Mouse (Mus musculus): ENCODE measurements around the gene Npr1. TPM values are rescaled to one million over a fixed set of nuclear protein-coding genes. Genes with fewer than 3 reads are reported as not detected.

Gene Npr1
- polyA plus RNA-seq (2012), result 0.04 and 0.05 TPM in 2 replicates

GRCm38 (mm10) chr3:90465686-90466310, at the start of gene Npr1:
TSS of gene Npr1 (minus strand) at chr3:90465866.
- TF ChIP-seq TAL1 (IDR thresholded peaks at IDR 0.05; ENCODE audit: low read length) (no peak), GATA1 (IDR thresholded peaks at IDR 0.05; ENCODE audit: low read length) (no peak)
- Histone ChIP-seq H3K27me3 (ENCODE audit: control insufficient read depth) (peaks cover 82% of the 10 kb centered on the region), H3K4me3 (replicated peaks) (peak within 1 kb of the TSS; percentile 48), H3K36me3 (ENCODE audit: control insufficient read depth) (no peaks in the 10 kb centered on the region), H3K4me1 (ENCODE audit: control insufficient read depth) (peaks cover 13% of the 10 kb centered on the region), H3K9me3 (ENCODE audit: control insufficient read depth, low read length) (peaks cover 11% of the 10 kb centered on the region; the same call in 1 of the 2 replicates)

GRCm38 (mm10) chr3:90515242-90515641, 49.6 kb upstream of the Npr1 start:
- H3K4me1 ChIP-seq (ENCODE audit: control insufficient read depth), result peaks cover 27% of the 10 kb centered on the region
- TF ChIP-seq TAL1 (IDR thresholded peaks at IDR 0.05; ENCODE audit: low read length) (no peak), GATA1 (IDR thresholded peaks at IDR 0.05; ENCODE audit: low read length) (no peak)
- H3K4me3 ChIP-seq (replicated peaks), result peak overlapping the region; percentile 63
- H3K27me3 ChIP-seq (ENCODE audit: control insufficient read depth), result peaks cover 12% of the 10 kb centered on the region
- H3K9me3 ChIP-seq (ENCODE audit: control insufficient read depth, low read length), result no peaks in the 10 kb centered on the region
- peaks cover 6% of the 10 kb centered on the region for H3K36me3 ChIP-seq (ENCODE audit: control insufficient read depth)

- peaks cover 12% of the 10 kb centered on the region for H3K27me3 ChIP-seq (ENCODE audit: control insufficient read depth)
- peaks cover 6% of the 10 kb centered on the region for H3K36me3 ChIP-seq (ENCODE audit: control insufficient read depth)
- peak overlapping the region; percentile 63 for H3K4me3 ChIP-seq (replicated peaks)
- TF ChIP-seq TAL1 (IDR thresholded peaks at IDR 0.05; ENCODE audit: low read length), result no peak
- no peak for TF ChIP-seq GATA1 (IDR thresholded peaks at IDR 0.05; ENCODE audit: low read length)
- H3K4me1 ChIP-seq (ENCODE audit: control insufficient read depth), result peaks cover 30% of the 10 kb centered on the region
- no peaks in the 10 kb centered on the region for H3K9me3 ChIP-seq (ENCODE audit: control insufficient read depth, low read length)
Observed at GRCm38 (mm10) chr3:90514691-90515090, 49.0 kb upstream of the Npr1 start.

GRCm38 (mm10) chr3:90513796-90514590, 48.3 kb upstream of the Npr1 start, which contains the start of the genes S100a1 and S100a13:
TSS of gene S100a1 (minus strand) at chr3:90514392.
TSS of gene S100a13 (plus strand) at chr3:90514435.
- Histone ChIP-seq H3K4me1 (ENCODE audit: control insufficient read depth) (peaks cover 34% of the 10 kb centered on the region), H3K27me3 (ENCODE audit: control insufficient read depth) (peaks cover 12% of the 10 kb centered on the region), H3K4me3 (replicated peaks) (peak within 1 kb of the TSS; percentile 63), H3K9me3 (ENCODE audit: control insufficient read depth, low read length) (no peaks in the 10 kb centered on the region), H3K36me3 (ENCODE audit: control insufficient read depth) (peaks cover 6% of the 10 kb centered on the region)
- TF ChIP-seq GATA1 (IDR thresholded peaks at IDR 0.05; ENCODE audit: low read length) (no peak), TAL1 (IDR thresholded peaks at IDR 0.05; ENCODE audit: low read length) (no peak)

GRCm38 (mm10) chr3:90512948-90513642, 47.4 kb upstream of the Npr1 start:
- Histone ChIP-seq H3K4me3 (replicated peaks) (no peak overlapping the region), H3K27me3 (ENCODE audit: control insufficient read depth) (peaks cover 12% of the 10 kb centered on the region), H3K9me3 (ENCODE audit: control insufficient read depth, low read length) (no peaks in the 10 kb centered on the region), H3K4me1 (ENCODE audit: control insufficient read depth) (peaks cover 36% of the 10 kb centered on the region), H3K36me3 (ENCODE audit: control insufficient read depth) (peaks cover 6% of the 10 kb centered on the region)
- no peak for TF ChIP-seq TAL1 (IDR thresholded peaks at IDR 0.05; ENCODE audit: low read length)
- no peak for TF ChIP-seq GATA1 (IDR thresholded peaks at IDR 0.05; ENCODE audit: low read length)

- TF ChIP-seq GATA1 (IDR thresholded peaks at IDR 0.05; ENCODE audit: low read length) (no peak), TAL1 (IDR thresholded peaks at IDR 0.05; ENCODE audit: low read length) (no peak)
- Histone ChIP-seq H3K9me3 (ENCODE audit: control insufficient read depth, low read length) (no peaks in the 10 kb centered on the region), H3K4me3 (replicated peaks) (no peak overlapping the region), H3K27me3 (ENCODE audit: control insufficient read depth) (peaks cover 12% of the 10 kb centered on the region), H3K4me1 (ENCODE audit: control insufficient read depth) (peaks cover 44% of the 10 kb centered on the region), H3K36me3 (ENCODE audit: control insufficient read depth) (peaks cover 12% of the 10 kb centered on the region)
Observed at GRCm38 (mm10) chr3:90512276-90512675, 46.6 kb upstream of the Npr1 start.

- peaks cover 44% of the 10 kb centered on the region for H3K4me1 ChIP-seq (ENCODE audit: control insufficient read depth)
- no peak for TF ChIP-seq TAL1 (IDR thresholded peaks at IDR 0.05; ENCODE audit: low read length)
- no peak for TF ChIP-seq GATA1 (IDR thresholded peaks at IDR 0.05; ENCODE audit: low read length)
- H3K36me3 ChIP-seq (ENCODE audit: control insufficient read depth), result peaks cover 38% of the 10 kb centered on the region
- H3K9me3 ChIP-seq (ENCODE audit: control insufficient read depth, low read length), result no peaks in the 10 kb centered on the region
- H3K4me3 ChIP-seq (replicated peaks), result peak overlapping the region; percentile 98
- H3K27me3 ChIP-seq (ENCODE audit: control insufficient read depth), result peaks cover 12% of the 10 kb centered on the region
Observed at GRCm38 (mm10) chr3:90509747-90510123, 44.1 kb upstream of the Npr1 start.

GRCm38 (mm10) chr3:90508950-90509746, 43.5 kb upstream of the Npr1 start, which contains the start of gene Chtop:
TSS of gene Chtop (minus strand) at chr3:90509498.
- peak within 1 kb of the TSS; percentile 98 for H3K4me3 ChIP-seq (replicated peaks)
- H3K27me3 ChIP-seq (ENCODE audit: control insufficient read depth), result peaks cover 12% of the 10 kb centered on the region
- H3K9me3 ChIP-seq (ENCODE audit: control insufficient read depth, low read length), result no peaks in the 10 kb centered on the region
- TF ChIP-seq TAL1 (IDR thresholded peaks at IDR 0.05; ENCODE audit: low read length), result no peak
- no peak for TF ChIP-seq GATA1 (IDR thresholded peaks at IDR 0.05; ENCODE audit: low read length)
- H3K36me3 ChIP-seq (ENCODE audit: control insufficient read depth), result peaks cover 44% of the 10 kb centered on the region
- H3K4me1 ChIP-seq (ENCODE audit: control insufficient read depth), result peaks cover 39% of the 10 kb centered on the region

Data from erythroblast, embryonic 14.5 days (primary cell).